In the genomic region with DNA sequence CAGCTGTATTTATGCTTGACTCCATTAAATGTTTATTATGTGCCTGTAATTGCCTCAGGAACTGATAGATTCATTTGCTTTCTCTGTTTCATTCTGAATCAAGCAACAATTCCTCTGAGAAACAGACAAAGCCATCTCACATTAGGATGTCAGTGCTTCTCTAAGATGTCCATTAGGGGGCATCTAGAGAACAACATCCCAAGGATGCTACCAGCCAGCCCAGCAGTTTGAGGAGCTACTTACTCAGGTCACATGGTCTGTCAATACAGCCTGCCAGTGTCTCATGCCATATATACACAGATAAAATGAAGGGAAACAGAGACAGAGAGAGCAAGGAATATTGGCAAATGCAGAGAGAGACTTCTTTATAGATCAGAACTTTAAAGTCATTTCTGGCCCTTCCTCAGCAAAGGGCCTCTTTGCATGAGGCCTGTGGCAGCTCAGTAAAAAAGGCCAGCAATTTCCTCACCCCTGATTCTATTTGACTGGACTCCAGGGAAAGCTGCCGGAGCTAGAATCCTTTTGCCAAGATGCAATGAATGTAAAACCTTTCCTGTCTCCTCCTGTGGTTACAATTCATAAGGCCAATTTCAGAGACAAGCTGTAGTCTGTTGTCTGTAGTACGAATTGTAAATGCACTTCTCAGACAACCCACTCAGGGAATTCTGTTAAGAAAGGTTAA, we compare ENCODE assay signal across 13 mouse cellular contexts.
DNase-seq lines count a peak whose midpoint lies in the region; ATAC-seq and TF ChIP-seq lines count a peak whose summit lies in the region.
"Had no signal": no experiment of that assay in that cellular context is flagged by ENCODE, and none has a peak within 500 bp of the region (broad histone marks: within the 10 kb centered on the region; RNA-seq: fewer than 3 reads in every experiment).

No protein-coding gene starts in this region.

- 48% methylated on average over 2 of the region's 2 CpGs for WGBS in midbrain, embryonic 14.5 days

- H3K36me3 ChIP-seq in midbrain, embryonic 14.5 days (ENCODE audit: control insufficient read depth, insufficient read depth, low read length), result no peaks in the 10 kb centered on the region
- H3K36me3 ChIP-seq: heart, embryonic 13.5 days; liver, embryonic 13.5 days had no signal

- no peak overlapping the region for H3K9ac ChIP-seq in midbrain, embryonic 14.5 days (replicated peaks; ENCODE audit: low read length)
- H3K9ac ChIP-seq: heart, embryonic 13.5 days; liver, embryonic 13.5 days had no signal

- TF ChIP-seq CTCF in layer of hippocampus, adult 2 months (conservative IDR thresholded peaks at IDR 0.05), result peak; percentile 54

- H3K27me3 ChIP-seq in midbrain, embryonic 14.5 days (ENCODE audit: control insufficient read depth, insufficient read depth, low read length), result no peaks in the 10 kb centered on the region
- H3K27me3 ChIP-seq: heart, embryonic 13.5 days; liver, embryonic 13.5 days had no signal

- H3K4me3 ChIP-seq in layer of hippocampus, adult 2 months, result no peak overlapping the region
- H3K4me3 ChIP-seq in midbrain, embryonic 14.5 days (replicated peaks; ENCODE audit: low read depth, low read length), result no peak overlapping the region
- H3K4me3 ChIP-seq: heart, embryonic 13.5 days; liver, embryonic 13.5 days; myocyte had no signal

- H3K27ac ChIP-seq in layer of hippocampus, adult 2 months, result no peak overlapping the region
- no peak overlapping the region for H3K27ac ChIP-seq in midbrain, embryonic 14.5 days (replicated peaks; ENCODE audit: low read depth, low read length)
- H3K27ac ChIP-seq: heart, embryonic 13.5 days; liver, embryonic 13.5 days had no signal

- no peak overlapping the region for H3K4me2 ChIP-seq in midbrain, embryonic 14.5 days (ENCODE audit: low read length)
- H3K4me2 ChIP-seq: heart, embryonic 13.5 days; liver, embryonic 13.5 days had no signal

- no peak for ATAC-seq in midbrain, embryonic 14.5 days (ENCODE audit: low FRiP score, low TSS enrichment)

- H3K9me3 ChIP-seq in midbrain, embryonic 14.5 days (ENCODE audit: control insufficient read depth, low read length), result no peaks in the 10 kb centered on the region
- H3K9me3 ChIP-seq: heart, embryonic 13.5 days; liver, embryonic 13.5 days had no signal

- H3K4me1 ChIP-seq in midbrain, embryonic 14.5 days (ENCODE audit: control insufficient read depth, insufficient read depth, low read length), result no peaks in the 10 kb centered on the region
- H3K4me1 ChIP-seq: heart, embryonic 13.5 days; liver, embryonic 13.5 days had no signal

- DNase-seq in cerebellum, postnatal 10 days, result peak; percentile 43 to 49
- no peak for DNase-seq in cerebellum, adult 8-10 months
- DNase-seq in layer of hippocampus, adult 2 months (ENCODE audit: low spot score in 2 of 2), result no peak
- DNase-seq in layer of hippocampus, postnatal 10 days (ENCODE audit: low spot score in 2 of 2), result no peak
- DNase-seq in Muller cell, postnatal 12 days (ENCODE audit: inconsistent ontology term), result peak; percentile 9
- peak; percentile 50 for DNase-seq in midbrain, embryonic 14.5 days
- no peak for DNase-seq in kidney, adult 18-20 months
- no peak for DNase-seq in gastrocnemius, postnatal 10 days
- DNase-seq: kidney, postnatal 14 days; liver, embryonic 13.5 days; lung, postnatal 36 days had no signal

Comparison
In these comparisons a context has a peak if more than half of its experiments do, and no peak if none do; other contexts are left out.
1. DNase-seq: peak in cerebellum, postnatal 10 days (2 of 2), Muller cell, postnatal 12 days (single experiment) and midbrain, embryonic 14.5 days (single experiment); none in cerebellum, adult 8-10 months (single experiment), layer of hippocampus, adult 2 months (0 of 2), layer of hippocampus, postnatal 10 days (0 of 2), kidney, adult 18-20 months (single experiment) and gastrocnemius, postnatal 10 days (single experiment).